Mouse (Mus musculus): ENCODE results near the gene Syngr1.

Syngr1 gene

DNA sequence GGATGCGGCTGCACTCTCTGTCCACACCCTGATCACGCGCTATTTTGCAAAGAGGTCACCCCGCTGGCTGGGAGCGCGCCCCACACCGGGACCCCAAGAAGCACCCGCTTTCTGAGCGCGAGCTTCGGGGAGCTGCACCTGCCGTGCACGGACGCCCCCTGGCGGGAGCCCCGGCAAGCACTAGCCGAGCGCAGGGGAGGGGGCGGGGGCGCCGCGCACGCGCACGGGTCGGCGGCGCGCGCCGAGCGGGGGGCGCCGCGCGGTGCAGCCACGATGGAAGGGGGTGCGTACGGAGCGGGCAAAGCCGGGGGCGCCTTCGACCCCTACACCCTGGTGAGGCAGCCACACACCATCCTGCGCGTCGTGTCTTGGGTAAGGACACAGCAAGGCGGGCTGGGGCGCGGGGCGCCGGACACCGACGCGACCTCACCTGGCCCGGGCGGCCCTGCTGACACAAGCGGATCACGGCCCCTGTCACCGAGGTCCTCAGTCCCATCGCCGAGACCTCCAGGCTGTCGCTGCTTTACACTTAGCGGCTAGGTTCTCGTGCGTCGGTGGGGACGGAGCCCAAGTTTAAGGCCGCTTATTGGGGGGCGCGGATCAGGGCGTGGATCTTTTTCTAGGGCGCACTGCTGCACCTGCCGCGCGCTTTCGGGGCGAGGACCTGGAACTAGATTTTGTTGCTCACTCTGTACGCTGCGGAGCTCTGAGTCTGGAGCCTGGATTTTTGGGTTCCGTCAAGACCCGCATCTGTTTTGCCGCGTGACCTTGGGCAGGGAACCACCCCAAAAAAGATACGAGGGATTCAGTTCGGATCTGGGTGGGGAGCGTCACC lies at the start of gene Syngr1, which contains the start of gene Rpl3:
Gene Syngr1 (plus strand): TSS at position 214 of the 835 bp plus-strand sequence.
Gene Rpl3 (minus strand): TSS at position 748 of the 835 bp plus-strand sequence.
- peak; percentile 86 for DNase-seq

GRCm38 (mm10) chr15:80042152-80042551 lies 49.0 kb upstream of the Syngr1 start:
- no peak for DNase-seq

DNA sequence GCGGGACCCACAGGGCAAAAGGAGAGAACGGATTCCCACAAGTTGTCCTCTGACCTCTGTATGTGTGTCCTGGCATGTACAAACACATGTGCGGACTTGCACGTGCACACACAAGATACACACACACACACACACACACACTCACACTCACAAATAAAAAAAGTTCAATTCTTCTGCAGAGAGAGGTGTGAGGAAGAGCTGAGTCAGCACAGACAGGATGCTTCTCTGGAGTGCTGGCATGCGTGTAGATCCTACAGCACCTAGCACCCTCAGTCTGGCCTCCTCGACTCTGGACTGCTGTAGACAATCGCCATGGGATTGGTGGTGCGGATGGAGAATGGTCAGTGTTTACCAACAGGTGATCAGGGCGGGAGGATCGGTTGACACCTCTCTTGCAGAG lies 46.9 kb upstream of the Syngr1 start:
- DNase-seq, result no peak

- no peak for DNase-seq
Measured at GRCm38 (mm10) chr15:80045749-80046148, 45.4 kb upstream of the Syngr1 start.

DNA sequence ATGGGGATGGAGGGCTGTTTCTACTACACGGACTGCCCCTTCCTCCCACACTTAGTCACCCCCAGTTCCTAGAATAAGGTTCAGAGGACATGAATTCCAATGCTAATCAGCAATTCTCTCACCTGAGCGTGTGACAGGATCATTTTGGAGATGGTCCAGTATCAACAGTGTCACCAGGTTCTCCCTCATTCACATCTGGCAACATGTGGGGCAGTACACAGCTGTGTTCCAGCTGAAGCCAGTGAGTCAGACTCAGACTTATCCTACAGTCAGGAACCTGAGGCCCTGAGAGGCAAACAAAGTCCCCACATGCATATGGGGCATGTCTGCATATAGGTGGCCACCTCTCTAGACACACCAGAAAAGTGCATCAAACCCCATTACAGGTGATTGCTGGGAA lies 43.9 kb upstream of the Syngr1 start:
- no peak for DNase-seq

DNA sequence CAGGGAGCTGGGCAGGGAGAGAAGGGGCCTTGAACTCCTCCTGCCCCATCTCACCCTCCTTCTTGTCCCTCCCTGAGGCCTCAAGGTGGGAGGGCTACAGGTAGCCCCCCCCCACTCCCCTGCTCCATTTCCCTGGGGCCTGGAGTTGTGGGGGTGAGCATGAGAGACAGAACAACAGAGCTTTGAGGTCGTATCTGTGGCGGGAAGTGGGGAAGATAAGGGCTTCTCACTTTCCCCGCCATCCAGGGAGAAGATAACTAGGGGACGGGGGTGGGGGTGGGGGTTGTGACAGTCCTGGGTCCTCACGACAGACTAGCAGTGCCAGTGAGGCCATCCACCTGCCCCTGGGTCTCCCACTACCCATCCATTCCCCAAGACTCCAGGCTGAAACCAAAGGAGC lies 43.2 kb upstream of the Syngr1 start:
- no peak for DNase-seq

DNA sequence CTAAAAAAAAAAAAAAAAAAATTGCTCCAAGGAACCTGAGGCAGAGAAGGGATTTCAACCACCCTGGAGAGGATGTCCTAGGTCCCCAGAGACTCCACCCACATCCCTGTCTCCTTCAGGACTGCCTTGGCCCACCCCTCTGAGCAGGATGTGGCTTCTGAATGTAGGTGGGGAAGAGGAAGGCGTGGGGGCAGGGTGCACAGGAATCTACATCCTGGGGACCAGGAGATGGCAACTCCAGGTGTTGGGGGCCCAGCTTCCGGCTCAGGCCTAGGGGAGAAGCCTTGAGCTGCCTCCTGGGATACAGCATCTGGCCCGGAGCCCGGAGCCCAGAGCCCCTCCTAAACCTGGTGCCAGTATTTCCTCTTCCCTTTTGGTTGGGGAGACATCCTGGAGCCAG lies 41.0 kb upstream of the Syngr1 start:
- DNase-seq, result no peak

- DNase-seq, result no peak
Measured at GRCm38 (mm10) chr15:80051092-80051761, 39.9 kb upstream of the Syngr1 start.

GRCm38 (mm10) chr15:80051782-80052181 lies 39.4 kb upstream of the Syngr1 start:
- DNase-seq, result no peak

DNA sequence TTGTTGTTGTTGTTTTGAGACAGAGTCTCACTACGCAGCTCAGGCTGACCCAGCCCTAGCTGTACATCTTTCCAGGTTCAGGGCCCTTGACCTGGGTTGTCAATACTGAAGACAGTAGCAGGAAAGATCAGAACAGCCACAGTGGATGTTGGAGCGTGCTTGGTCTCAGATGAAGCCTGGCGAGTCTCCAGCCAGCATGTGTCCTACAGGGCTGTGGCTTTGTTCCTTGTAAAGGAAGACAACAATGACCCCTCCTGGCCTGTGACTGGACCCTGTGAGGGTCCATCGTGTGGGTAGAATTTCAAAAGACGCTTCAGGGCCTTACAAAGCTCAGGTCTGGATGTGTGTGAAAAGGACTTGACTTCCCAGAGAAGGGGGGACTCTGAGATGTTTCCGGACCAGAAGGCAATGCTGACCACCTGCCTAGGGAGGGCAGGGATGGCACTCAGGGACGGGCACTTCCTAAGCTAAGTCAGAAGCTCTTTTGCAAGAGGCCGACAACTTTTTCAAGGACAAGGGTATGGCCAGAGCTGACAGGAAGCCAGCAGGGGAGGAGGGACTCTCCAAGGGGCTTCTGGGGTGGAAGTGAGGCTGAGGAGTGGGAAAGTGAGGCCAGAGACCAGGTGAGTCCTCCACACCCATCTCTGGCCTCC lies 37.6 kb upstream of the Syngr1 start:
- DNase-seq, result no peak

DNA sequence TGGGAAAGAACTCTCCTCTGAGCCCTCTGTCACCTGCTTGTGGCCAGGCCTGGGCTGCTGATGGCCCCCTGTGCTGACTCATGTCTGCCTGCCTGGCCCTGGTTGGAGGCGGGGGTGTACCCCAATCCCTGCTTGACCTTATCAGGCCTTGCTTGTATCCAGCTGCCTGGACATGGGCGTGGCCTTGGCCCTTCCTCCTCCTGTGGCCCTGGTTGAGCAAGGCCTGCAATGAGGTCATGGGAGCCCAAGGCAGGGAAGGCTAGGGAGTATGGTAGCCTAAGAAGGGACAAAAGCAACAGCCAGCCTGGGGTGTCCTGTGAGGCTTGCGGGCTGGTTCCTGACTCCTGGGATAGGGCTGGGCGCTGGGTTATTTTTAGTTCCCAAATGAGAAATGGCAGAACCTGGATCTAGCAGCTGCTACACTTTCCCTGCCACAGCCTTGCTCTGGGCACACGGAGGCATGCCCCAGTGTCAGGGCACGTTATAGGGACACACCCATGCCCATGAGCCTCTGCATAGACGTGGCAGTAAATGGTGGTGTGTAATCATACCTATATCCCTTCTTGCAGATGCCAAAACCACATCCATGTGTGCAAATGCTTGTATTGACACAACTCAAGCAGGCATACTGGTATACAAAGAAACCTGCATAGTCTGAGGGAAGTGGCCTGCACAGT lies 37.0 kb upstream of the Syngr1 start:
- DNase-seq, result no peak

GRCm38 (mm10) chr15:80058151-80058550 lies 33.0 kb upstream of the Syngr1 start:
- no peak for DNase-seq

DNA sequence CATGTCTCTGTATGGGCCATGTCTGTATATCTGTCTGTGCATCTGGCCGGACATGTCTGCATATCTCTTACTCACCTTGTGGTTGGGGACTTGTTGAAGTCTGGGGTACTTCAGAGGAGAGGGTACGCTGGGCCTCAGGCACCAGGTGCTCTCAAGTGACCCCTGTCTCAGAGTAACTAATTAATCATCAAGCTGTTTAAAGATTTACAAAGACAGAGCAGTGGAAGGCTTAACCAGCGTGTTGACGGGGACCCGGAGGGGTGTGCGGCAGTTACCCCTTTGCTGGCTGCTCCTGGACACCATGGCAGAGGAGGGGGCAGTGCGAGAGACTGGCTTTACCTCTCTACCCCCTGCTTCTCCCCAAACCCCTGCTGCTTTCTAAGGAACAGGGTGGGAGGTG lies 31.5 kb upstream of the Syngr1 start:
- no peak for DNase-seq

GRCm38 (mm10) chr15:80060356-80061070 lies 30.6 kb upstream of the Syngr1 start:
- DNase-seq, result no peak

DNA sequence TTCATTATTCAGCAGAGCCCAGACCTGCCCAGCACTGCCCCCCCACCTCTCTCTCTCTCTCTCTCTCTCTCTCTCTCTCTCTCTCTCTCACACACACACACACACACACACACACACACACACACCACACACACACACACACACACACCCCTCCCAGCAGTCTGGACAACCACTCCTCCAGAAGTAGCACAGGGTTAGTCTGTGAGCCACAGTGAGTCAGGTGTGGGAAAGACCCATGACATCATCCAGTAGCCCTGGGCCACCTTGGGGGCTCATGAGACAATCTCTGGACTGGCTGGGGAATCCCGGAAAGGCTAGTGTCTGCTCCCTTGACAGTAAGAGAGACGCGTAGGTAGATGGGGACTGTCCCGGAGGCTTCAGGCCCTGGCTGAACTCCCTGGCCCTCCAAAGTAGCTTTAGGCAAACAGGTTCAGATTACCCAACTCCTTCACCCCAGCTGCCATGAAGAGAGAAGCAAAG lies 30.0 kb upstream of the Syngr1 start:
- no peak for DNase-seq

- no peak for DNase-seq
Measured at GRCm38 (mm10) chr15:80062339-80062738, 28.8 kb upstream of the Syngr1 start.

- no peak for DNase-seq
Measured at GRCm38 (mm10) chr15:80062821-80063220, 28.3 kb upstream of the Syngr1 start.

- DNase-seq, result no peak
Measured at GRCm38 (mm10) chr15:80064965-80065364, 26.2 kb upstream of the Syngr1 start.

DNA sequence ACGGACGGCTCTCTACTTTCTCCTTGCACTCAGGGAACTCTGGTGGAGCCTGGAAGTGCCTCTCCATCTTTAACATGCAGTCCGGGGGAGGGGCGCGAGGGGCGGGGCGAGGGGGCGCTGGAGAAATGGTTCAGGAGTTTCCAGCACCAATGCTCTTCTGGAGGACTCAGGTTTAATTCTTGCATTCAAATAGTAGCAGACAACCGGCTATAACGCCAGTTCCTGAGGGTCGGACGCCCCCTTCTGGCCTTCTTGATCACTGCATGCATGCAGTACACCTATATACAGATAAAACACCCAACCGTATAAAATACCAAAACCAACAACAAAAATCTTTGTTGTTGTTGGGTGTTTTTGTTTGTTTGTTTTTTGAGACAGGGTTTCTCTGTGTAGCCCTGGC lies 25.7 kb upstream of the Syngr1 start:
- no peak for DNase-seq

DNA sequence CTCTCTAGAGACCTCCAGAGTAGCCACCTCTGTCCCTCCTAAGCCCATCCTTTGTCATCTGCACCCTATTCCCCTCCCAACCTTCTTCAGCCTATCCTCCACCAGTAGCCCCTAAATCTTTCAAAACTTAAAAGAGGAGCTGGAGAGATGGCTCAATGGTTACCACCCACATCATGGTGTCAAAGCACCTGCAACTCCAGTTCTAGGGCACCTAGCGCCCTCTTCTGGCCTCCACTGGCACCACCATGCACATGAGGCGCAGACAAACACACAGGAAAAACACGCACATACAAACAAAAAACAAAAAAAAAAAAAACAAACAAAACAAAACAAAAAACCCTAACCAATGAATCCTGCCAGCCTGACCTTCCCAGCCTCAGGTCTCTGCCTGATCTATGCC lies 24.6 kb upstream of the Syngr1 start:
- no peak for DNase-seq

GRCm38 (mm10) chr15:80069171-80069570 lies 22.0 kb upstream of the Syngr1 start:
- DNase-seq, result no peak

- no peak for DNase-seq
Measured at GRCm38 (mm10) chr15:80070095-80070644, 21.0 kb upstream of the Syngr1 start.

All from cerebellum, adult 11-12 months (tissue).